Mouse (Mus musculus) heart, postnatal 10 days (tissue): ENCODE measurements at regions not wholly inside any gene's neighbourhood (a gene's known extent, or its start where the extent isn't known, plus 50 kb on each side); places are given as distances from the start of the nearest gene placed in this dataset.
A peak's percentile ranks its signal among the peaks of the same experiment; 100 is the strongest.
"Not testable (repeated sequence)": the region's sequence is repeated elsewhere in the genome, so short reads cannot be mapped to it uniquely, and the experiment has no call there.

Experiments used
- DNase-seq, 2 experiments: peaks; one replicate each; pipeline ENCODE4 v3.0.0; 2021
- intact Hi-C: fragments of 180-260 bp; cut with DNase I; formaldehyde crosslinking; loops from one replicate; pipeline ENCODE4 v1.15.1; 2025

GRCm38 (mm10) chr14:8867641-8868040 lies 201.6 kb upstream of the 4930452B06Rik start:
- intact Hi-C loops = no loop called here

GRCm38 (mm10) chr14:8851572-8851971 lies 185.5 kb upstream of the 4930452B06Rik start:
- no peak for DNase-seq
- intact Hi-C loops = no loop called here

More at GRCm38 (mm10) chr14:8867641-8868040, 201.6 kb upstream of the 4930452B06Rik start:
- DNase-seq = no peak

- intact Hi-C loops = no loop called here
- no peak for DNase-seq
These were observed 184.2 kb upstream of the 4930452B06Rik start for GRCm38 (mm10) chr14:8850208-8850607.

- intact Hi-C loops = no loop called here
- DNase-seq = no peak
These were observed 167.5 kb upstream of the 4930452B06Rik start for GRCm38 (mm10) chr14:8833516-8833915.

GRCm38 (mm10) chr14:8800217-8800616 lies 134.2 kb upstream of the 4930452B06Rik start:
- intact Hi-C loops = not testable (repeated sequence)
- DNase-seq = peak; percentile 8 to 10

GRCm38 (mm10) chr14:8789348-8789747 lies 123.3 kb upstream of the 4930452B06Rik start:
- intact Hi-C loops = loop anchor here (10.0 kb wide), 1 partner anchor 175 kb away; no protein-coding TSS in a partner anchor
- no peak for DNase-seq

- DNase-seq = no peak
- intact Hi-C loops = no loop called here
These were observed 94.5 kb upstream of the 4930452B06Rik start for GRCm38 (mm10) chr14:8760541-8760940.

- intact Hi-C loops = no loop called here
- no peak for DNase-seq
These were observed 70.8 kb upstream of the 4930452B06Rik start for GRCm38 (mm10) chr14:8736831-8737230.

GRCm38 (mm10) chr14:8733261-8733660 lies 67.2 kb upstream of the 4930452B06Rik start:
- no peak for DNase-seq
- intact Hi-C loops = no loop called here

GRCm38 (mm10) chr14:8727364-8727763 lies 61.3 kb upstream of the 4930452B06Rik start:
- no peak for DNase-seq
- intact Hi-C loops = no loop called here
